Mouse (Mus musculus) thymus, postnatal 25 days (tissue): Measurements from ENCODE around the gene Serhl.
"Not testable (repeated sequence)": the region's sequence is repeated elsewhere in the genome, so short reads cannot be mapped to it uniquely, and the experiment has no call there.

Source experiments
- DNase-seq: peaks from one replicate; pipeline ENCODE4 v3.0.0; 2022

The Serhl gene

GRCm38 (mm10) chr15:83089429-83089605 is at the start of gene Serhl:
Gene Serhl (plus strand): TSS chr15:83089506.
- DNase-seq = no peak

- DNase-seq = no peak
Measured at GRCm38 (mm10) chr15:83040156-83040555, 49.1 kb upstream of the Serhl start.

- DNase-seq = peak; percentile 68
Measured at GRCm38 (mm10) chr15:83042655-83043361, 46.5 kb upstream of the Serhl start.

GRCm38 (mm10) chr15:83043362-83043708 is 46.0 kb upstream of the Serhl start:
- DNase-seq = no peak

DNA sequence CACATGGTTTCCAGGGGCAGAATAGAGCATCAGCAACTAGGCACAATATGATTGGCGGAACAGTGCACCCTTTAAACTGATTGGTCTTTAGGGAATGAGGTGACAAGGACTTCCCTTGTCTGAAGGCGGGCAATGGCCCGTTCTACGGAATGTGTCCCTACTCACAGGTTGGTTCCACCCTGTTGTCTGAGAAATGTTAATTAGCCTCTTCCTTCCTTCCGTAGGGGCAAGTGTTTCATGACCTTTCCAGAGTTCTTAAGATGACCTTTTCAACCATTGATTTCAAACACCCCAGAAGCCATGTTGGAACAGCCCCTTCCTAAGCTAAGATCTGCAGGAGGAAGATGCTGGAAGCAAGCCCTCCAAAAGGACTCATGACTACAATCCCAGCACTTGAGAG is 43.7 kb upstream of the Serhl start:
- DNase-seq = not testable (repeated sequence)

DNA sequence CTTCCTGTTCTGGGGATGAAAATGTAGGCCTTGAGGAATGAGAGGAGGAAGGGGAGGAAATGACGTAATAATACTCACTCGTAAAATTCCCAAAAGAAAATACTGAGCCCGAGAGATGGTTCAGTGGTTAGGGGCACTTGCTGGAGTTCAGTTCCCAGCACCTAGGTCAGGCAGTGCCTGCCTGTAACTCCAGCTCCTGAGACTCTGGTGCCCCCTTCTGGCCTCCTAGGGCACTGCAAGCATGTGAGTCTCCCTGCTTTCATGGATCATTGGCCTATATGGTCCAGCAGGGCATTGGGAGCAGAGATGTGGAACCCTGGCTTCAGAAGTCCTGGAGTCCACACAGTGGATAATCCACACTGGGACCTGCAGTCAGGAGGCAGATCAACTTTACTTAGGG is 43.0 kb upstream of the Serhl start:
- no peak for DNase-seq

GRCm38 (mm10) chr15:83046730-83047129 is 42.6 kb upstream of the Serhl start:
- no peak for DNase-seq

DNA sequence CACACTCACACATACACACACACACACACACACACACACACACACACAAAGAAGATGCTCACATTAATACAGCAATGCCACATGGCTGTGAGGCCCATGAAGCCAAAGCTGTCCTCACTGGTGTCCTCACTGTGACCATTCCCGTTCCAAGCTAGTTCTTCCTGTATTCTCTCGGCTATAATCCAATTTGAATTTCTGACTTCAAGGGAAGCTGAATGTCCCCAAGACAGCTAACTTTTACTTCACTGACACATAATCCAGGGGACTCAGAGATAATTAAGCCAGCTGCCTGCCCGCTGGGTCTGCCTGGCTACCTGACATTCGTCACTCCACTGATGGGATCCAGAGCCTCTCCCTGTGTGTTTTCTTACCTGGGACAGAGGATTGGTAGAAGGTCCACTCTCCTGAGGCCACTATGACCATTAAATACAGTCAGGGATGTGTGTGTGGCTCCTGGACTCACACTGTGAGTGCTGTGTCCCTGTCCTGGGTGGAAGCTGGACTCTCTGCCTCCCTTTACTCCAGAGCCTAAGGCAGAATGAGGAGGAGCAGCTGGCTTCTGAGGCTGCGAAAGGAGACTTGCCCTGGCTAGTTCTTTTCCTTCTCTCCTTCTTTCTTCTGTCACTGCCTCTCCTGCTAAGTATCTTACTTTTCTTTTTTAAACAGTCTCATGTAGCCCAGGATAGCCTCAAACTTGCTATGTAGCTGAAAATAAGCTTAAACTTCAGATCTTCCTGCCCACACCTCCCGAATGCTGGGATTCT is 36.8 kb upstream of the Serhl start:
- DNase-seq = no peak

DNA sequence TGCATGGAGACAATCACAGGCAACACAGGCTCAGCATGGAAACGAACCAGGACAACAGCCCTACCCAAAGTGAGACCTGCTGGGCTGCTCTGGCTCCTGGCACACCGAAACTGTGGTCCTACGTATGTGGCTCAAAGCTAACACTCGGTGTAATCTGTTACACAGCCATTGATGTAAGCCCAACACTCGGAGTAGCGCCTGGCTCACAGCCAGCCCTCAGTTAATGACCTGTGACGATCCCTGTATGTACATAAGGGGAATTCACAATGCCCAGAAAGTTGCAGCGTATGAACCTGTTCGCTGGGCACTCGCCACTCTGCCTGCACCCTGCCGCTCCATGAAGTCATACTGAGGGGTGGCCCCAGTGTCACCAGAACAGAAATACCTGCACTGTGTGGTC is 36.0 kb upstream of the Serhl start:
- no peak for DNase-seq

GRCm38 (mm10) chr15:83055569-83055968 is 33.7 kb upstream of the Serhl start:
- DNase-seq = no peak

DNA sequence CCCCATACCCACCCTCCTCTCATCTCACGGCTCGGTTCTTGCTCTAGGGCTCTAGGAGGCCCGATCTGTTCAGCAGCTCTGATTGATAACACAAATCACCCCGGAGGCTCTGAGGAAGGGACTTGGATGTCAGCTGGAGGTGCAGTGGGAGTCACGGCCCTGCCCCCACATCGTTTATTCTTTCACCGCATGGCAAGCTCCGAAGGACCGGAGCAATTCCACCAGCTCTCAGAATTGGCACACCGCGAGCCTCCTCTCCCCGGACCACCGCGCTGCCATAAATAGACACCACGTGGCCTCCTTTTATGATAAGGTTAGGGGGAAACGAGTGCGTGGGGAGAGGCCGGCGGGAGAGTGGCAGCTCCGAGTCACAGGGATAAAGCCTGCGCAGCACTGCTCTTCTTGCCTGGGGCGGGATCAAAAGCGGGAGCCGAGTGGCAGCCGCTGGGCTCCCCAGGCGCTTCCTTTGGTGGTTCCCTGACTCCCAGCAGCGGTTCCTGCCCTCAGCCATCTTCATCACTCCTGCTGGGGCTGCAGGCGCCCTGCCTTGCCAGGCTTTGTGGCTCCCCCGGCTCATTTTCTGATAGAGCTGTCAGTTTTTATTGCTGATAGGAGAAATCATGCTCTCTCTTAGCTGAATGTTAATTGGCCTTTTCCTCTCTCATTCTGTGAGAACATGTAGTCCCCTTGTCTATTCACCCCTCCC is 32.8 kb upstream of the Serhl start:
- no peak for DNase-seq

DNA sequence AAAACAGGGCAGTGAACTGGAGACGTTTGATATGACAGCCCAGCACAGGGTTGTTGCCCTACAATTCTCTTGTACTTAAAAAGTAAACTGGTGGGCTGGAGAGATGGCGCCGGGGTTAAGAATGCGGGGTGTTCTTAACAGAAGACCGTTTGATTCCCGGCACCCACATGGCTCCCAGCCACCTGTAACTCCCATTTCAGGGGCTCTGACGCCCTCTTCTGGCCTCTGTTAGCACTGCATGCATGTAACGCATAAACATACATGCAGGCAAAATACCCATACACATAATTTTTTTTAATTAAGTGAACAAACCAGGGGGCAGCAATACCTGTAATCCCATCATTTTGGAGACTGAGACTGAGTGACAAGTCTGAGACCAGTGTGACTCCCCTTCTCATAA is 31.8 kb upstream of the Serhl start:
- DNase-seq = no peak

- DNase-seq = no peak
Measured at GRCm38 (mm10) chr15:83059233-83059660, 30.1 kb upstream of the Serhl start.

DNA sequence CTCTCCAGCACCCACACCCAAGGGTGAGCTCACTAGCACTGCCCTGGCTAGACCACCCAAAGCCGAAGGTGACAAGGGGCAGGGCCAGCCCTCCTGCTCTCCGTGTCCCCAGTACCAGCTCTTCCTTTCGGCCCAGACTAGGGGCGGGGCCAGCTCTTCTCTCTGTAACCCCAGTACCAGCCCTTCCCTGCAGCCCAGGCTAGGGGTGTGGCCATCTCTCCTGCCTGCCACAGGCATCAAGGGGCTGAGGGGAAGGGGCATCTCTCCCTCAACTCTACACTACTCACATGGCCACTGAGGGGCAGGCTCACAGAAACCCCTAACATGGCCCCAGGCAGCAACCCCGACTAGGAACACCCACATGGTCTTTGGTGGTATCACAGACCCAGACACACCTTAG is 27.6 kb upstream of the Serhl start:
- no peak for DNase-seq

DNA sequence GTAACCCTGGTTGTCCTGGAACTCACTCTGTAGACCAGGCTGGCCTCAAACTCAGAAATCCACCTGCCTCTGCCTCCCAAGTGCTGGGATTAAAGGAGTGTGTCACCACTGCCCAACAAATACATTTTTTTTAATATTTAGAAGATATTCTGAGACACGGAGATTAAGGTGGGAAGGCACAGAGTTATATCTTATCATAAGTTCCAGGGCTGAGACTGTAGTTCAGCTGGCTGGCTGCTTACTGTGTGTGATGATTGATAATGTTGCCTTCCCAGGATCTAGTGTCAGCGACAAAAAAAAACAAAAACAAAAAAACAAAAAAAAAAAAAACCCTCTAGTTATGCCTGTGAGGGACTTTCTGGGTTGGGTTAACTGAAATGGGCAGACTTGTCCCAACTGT is 26.7 kb upstream of the Serhl start:
- DNase-seq = not testable (repeated sequence)

DNA sequence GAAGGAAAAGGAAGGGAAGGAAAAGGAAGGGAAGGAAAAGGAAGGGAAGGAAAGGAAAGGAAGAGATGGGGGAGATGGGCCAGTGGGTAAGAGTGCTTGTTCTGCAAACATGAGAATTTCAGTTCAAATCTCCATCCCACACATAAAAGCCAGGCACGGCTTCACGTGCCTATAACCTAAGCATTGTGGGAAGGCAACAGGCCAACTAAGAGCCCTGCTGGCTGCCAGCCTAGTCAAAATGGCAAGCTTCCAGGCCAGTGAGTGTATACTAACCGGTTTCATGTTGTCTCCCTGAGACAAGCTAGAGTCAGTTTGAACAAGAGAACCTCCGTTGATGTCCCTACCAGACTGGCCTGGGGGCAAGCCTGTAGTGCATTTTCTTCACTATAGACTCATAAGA is 23.8 kb upstream of the Serhl start:
- no peak for DNase-seq

DNA sequence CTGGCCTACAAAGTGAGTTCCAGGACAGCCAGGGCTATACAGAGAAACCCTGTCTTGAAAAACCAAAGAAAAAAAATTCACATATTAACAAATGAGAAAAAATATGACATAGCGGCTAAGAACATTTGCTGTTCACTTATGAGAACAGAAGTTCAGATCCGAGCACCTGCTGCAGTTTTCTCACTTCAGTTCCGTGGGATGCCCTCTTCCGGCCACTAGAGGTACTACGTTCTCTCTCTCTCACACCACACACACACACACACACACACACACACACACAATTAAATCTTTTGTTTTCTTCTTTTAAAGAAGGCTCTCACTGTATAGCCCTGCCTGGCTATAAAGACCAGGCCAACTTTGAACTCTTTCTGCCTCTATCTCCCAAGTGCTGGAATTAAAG is 21.0 kb upstream of the Serhl start:
- no peak for DNase-seq

- no peak for DNase-seq
Measured at GRCm38 (mm10) chr15:83070942-83071341, 18.4 kb upstream of the Serhl start.

DNA sequence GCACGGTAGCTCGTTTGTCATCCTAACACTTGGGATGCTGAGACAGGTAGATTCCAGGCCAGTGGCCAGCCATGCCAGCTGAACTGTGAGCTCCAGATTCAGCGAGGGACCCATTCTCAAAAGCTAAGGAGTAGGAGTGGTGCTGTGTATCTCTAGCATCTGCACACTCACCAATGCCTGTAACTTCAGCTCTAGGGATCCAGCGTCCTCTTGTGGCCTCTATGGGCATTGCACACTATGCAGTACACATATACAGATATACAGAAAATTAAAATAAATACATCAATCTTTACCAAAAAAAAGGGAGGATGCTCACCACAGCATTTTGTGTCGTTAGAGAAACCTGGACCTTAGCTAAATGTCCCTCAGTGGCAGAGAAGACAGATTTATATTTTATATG is 17.6 kb upstream of the Serhl start:
- no peak for DNase-seq

- no peak for DNase-seq
Measured at GRCm38 (mm10) chr15:83074179-83074578, 15.1 kb upstream of the Serhl start.

DNA sequence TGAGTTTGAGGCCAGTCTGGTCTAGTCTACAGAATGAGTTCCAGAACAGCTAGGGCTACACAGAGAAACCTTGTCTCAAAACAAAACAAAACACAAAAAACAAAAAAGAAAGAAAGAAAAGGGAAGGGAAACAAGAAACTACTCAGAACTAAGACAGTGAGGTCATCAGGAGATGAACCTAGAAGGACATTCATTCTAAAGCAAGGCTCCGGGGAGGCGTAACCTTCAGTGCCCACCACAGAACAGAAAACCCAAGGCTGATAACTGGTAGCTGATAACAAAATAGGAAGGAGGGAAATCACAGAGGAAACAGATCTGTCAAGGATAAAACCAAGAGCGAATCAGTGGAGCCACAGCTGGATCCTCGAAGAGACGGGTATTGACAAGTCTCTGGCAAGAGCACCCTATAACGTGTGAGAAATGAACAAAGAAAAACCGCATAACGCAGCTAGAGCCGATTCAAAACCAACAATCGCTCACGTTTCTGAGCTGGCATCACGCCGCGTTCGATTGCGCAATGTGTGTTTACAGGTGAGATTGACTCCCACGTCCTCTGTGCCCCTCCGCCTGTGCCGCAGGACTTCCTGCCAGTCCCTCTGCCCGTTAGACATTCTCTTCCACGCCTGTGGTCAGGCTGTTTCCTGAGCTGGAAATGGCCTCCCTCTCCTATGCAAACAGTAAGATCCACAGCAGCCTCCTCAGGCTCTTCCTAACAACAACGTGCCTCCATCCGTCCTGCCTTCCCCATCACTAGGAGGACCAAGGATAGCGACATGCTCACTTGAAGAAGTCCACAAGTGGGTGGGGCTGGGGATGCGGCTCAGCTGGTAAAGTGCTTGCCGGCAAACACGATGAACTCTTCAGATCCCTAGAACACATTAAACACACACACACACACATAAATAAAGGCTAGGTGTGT is 13.4 kb upstream of the Serhl start:
- peak; percentile 24 for DNase-seq

DNA sequence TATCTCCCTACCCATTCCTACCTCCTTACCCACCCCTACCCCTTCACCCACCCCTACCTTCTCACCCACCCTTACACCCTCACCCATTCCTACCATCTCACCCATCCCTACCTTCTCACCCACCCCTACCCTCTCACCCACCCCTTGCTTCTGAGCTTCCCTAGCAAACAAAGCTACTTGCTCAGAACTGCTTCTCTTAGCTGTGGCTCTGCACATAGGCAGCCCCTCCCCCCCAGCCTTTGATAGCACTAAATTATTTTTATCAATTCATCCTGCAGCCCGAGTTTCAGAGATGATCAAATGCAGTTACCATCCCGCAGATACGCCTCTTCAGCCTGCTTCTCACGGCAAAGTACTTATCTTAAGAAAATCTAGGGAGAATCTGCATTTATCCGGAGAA is 5.8 kb upstream of the Serhl start:
- DNase-seq = no peak

GRCm38 (mm10) chr15:83084022-83084640 is 5.2 kb upstream of the Serhl start:
- peak; percentile 22 for DNase-seq
